Mouse (Mus musculus) neural tube, embryonic 10.5 days (tissue): Measurements from ENCODE around the gene Ccsap.

ENCODE experiments used
- DNase-seq: peaks from one replicate; pipeline ENCODE4 v3.0.0-alpha.2; 2017; ENCODE audit warnings: low spot score; ENCODE audit errors: extremely low spot score

The Ccsap gene

GRCm38 (mm10) chr8:123805718-123806373 lies 54.2 kb downstream of the Ccsap start, which contains the start of gene Rab4a:
TSS of gene Rab4a (plus strand) at chr8:123805985.
- DNase-seq, result peak; percentile 88

DNA sequence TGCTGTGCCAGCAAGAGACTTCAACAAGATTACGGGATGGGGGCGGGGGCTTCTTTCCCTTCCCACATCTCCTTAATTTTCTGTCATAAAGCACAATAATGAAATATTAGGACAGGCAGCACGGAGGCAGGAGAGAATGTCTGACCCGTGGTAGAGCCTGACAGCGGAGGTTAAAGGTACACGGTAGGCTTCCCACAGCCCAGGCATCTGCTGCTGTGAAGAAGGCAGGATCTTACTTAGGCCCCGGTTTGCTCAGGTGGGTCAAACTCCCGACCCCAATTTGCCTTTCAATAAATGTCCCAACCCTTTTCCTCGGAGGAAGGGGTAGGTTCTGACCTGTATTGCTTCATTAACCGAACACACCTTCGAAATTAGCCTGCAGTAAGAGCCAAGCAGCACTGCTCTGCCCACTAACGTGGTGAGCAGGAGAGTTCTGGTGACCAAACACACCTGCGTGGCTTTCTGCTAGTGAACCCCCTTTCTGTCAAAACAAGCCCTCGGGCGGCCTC lies 54.7 kb downstream of the Ccsap start:
- no peak for DNase-seq

DNA sequence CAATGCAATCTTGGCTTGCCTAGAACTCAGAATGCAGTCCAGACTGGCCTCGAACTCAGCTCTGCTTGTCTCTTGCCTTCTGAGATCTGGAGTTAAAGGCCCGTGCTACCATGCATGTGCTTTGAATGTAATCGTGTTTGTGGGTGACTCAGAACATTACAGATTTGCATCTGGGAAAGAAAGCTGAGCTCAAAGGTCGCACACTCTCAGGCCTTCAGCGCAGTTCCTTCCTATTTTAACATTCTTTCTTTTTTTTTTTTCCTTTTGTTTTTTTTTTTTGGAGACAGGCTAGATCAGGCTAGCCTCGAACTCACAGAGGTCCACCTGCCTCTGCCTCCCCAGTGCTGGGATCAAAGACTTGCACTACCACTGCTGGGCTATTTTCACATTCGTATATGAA lies 55.4 kb downstream of the Ccsap start:
- no peak for DNase-seq

- no peak for DNase-seq
Measured at GRCm38 (mm10) chr8:123803639-123804038, 56.4 kb downstream of the Ccsap start.

GRCm38 (mm10) chr8:123801538-123801937 lies 58.5 kb downstream of the Ccsap start:
- DNase-seq, result no peak

GRCm38 (mm10) chr8:123800867-123801266 lies 59.1 kb downstream of the Ccsap start:
- no peak for DNase-seq

GRCm38 (mm10) chr8:123799885-123800284 lies 60.1 kb downstream of the Ccsap start:
- DNase-seq, result peak; percentile 34

DNA sequence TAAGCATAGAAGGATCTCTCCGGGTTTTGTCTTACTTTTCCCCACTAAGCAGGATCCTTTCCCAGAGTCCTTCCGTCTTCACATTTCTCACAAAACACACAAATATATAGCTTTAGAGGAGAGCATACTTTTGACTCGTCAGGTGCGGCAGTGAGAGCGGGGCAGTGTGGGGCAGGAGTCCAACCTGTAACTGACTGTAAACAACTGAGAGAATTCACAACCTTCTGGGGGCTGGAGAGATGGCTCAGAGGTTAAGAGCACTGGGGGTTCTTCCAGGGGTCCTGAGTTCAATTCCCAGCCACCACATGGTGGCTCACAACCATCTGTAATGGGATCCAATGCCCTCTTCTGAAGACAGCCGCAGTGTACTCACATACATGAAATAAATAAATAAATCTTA lies 60.6 kb downstream of the Ccsap start:
- DNase-seq, result no peak

DNA sequence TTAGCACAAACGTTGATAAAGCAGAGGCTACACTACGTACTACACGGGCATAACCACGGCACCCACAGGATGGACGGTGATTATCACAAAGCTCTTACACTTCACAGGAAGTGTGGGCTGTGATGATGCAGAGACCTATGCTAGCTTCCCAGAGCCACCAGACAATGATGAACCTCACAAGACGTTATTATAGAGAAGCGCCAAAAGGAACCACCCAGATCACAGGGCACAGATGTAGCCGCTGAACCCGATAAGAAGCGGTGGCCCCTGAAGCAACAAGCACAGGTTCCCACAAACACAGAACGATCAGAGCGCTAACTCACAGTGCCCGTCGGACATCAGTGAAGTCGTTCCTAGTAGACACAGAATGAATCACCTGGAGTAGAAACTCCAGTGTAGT lies 62.1 kb downstream of the Ccsap start:
- DNase-seq, result no peak

GRCm38 (mm10) chr8:123796758-123797157 lies 63.3 kb downstream of the Ccsap start:
- DNase-seq, result no peak

DNA sequence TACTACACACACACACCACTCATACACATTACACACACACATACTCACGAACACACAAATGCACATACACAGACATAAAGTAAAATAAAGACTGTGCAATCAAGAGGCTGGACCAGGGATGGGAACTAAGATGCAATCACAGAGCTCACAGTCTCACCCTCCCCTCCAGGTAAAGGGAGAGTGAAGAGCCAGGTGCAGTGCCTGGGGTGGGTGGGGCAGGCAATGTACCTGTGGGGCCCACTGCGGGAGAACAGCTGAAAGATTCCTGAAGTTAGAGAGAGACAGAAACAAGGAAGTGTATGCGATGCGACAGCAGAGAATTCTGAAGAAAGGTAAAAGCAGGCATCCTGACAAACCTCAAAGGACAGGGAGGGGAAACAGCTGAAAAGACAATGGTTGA lies 65.2 kb downstream of the Ccsap start:
- DNase-seq, result no peak

GRCm38 (mm10) chr8:123793900-123794299 lies 66.1 kb downstream of the Ccsap start:
- DNase-seq, result no peak

- DNase-seq, result no peak
Measured at GRCm38 (mm10) chr8:123791845-123792225, 68.2 kb downstream of the Ccsap start.

- peak; percentile 43 for DNase-seq
Measured at GRCm38 (mm10) chr8:123791101-123791844, 68.7 kb downstream of the Ccsap start.
